Mouse (Mus musculus): ENCODE results near the gene Usp48.

GRCm38 (mm10) chr4:137578181-137578845 lies 15.2 kb upstream of the Usp48 start:
- no peak for TF ChIP-seq CTCF (IDR thresholded peaks at IDR 0.05; ENCODE audit: control insufficient read depth, insufficient read depth, insufficient read length)
- TF ChIP-seq MYOG (IDR thresholded peaks at IDR 0.05; ENCODE audit: control insufficient read depth, extremely low read depth, insufficient read length) = no peak
- no peak for TF ChIP-seq MAX (IDR thresholded peaks at IDR 0.05)
- no peak for TF ChIP-seq CEBPB (IDR thresholded peaks at IDR 0.05; ENCODE audit: low read depth)
- TF ChIP-seq USF1 (IDR thresholded peaks at IDR 0.05; ENCODE audit: low read depth) = no peak
- TF ChIP-seq MYOD1 (IDR thresholded peaks at IDR 0.05; ENCODE audit: control insufficient read depth, insufficient read length, low read depth) = no peak
